Mouse (Mus musculus) granulocyte monocyte progenitor cell, adult 5-6 weeks (primary cell): ENCODE data around the gene Cit. TPM values are rescaled to one million over a fixed set of nuclear protein-coding genes. Genes with fewer than 3 reads are reported as not detected.

ENCODE experiments used
- ATAC-seq: replicated peaks from 2 replicates; pipeline ENCODE4 v1.8.0; 2016; ENCODE audit warnings: mild to moderate bottlenecking, moderate TSS enrichment, inconsistent platforms; ENCODE audit not compliant: poor library complexity, severe bottlenecking
- total RNA-seq, 2 experiments: library from RNA; stranded (forward) in 1 of 2; stranded (reverse) in 1 of 2; fragments of 200-712, 200-1000 nt in 1 of 2; fragments of >200 nt in 1 of 2; fragmentation: Nextera tagmentation in 1 of 2; gene quantifications; 2 replicates each; pipeline ENCODE4 v1.2.3; 2014 to 2017

Cit gene
- total RNA-seq, 2 experiments from 2014 or later, result 26.5 to 36.3 TPM

GRCm38 (mm10) chr5:115955131-115955530, 110.1 kb downstream of the Cit start:
- no peak for ATAC-seq

- no peak for ATAC-seq
Observed at GRCm38 (mm10) chr5:115956048-115956447, 111.0 kb downstream of the Cit start.

- no peak for ATAC-seq
Observed at GRCm38 (mm10) chr5:115957177-115957576, 112.1 kb downstream of the Cit start.

- no peak for ATAC-seq
Observed at GRCm38 (mm10) chr5:115958344-115958743, 113.3 kb downstream of the Cit start.

- ATAC-seq, result no peak
Observed at GRCm38 (mm10) chr5:115958814-115959213, 113.7 kb downstream of the Cit start.

- ATAC-seq, result no peak
Observed at GRCm38 (mm10) chr5:115961809-115962208, 116.7 kb downstream of the Cit start.

- no peak for ATAC-seq
Observed at GRCm38 (mm10) chr5:115971236-115971635, 126.2 kb downstream of the Cit start.

- no peak for ATAC-seq
Observed at GRCm38 (mm10) chr5:115975672-115976071, 130.6 kb downstream of the Cit start.

- ATAC-seq, result no peak
Observed at GRCm38 (mm10) chr5:115976446-115976845, 131.4 kb downstream of the Cit start.

- ATAC-seq, result peak; percentile 31; the same call in 1 of the 2 replicates
Observed at GRCm38 (mm10) chr5:115977266-115977665, 132.2 kb downstream of the Cit start.

GRCm38 (mm10) chr5:115977757-115978156, 132.7 kb downstream of the Cit start:
- peak; percentile 84 for ATAC-seq

GRCm38 (mm10) chr5:115978255-115978654, 133.2 kb downstream of the Cit start:
- no peak for ATAC-seq

GRCm38 (mm10) chr5:115979134-115979696, 134.1 kb downstream of the Cit start:
- ATAC-seq, result no peak

GRCm38 (mm10) chr5:115980537-115980936, 135.5 kb downstream of the Cit start:
- no peak for ATAC-seq

- ATAC-seq, result no peak
Observed at GRCm38 (mm10) chr5:115982671-115983373, 137.7 kb downstream of the Cit start.

GRCm38 (mm10) chr5:115984392-115984791, 139.3 kb downstream of the Cit start:
- ATAC-seq, result no peak

GRCm38 (mm10) chr5:115985101-115985500, 140.0 kb downstream of the Cit start:
- no peak for ATAC-seq

GRCm38 (mm10) chr5:115987284-115987683, 142.2 kb downstream of the Cit start:
- no peak for ATAC-seq

GRCm38 (mm10) chr5:115991717-115992116, 146.6 kb downstream of the Cit start:
- no peak for ATAC-seq

- no peak for ATAC-seq
Observed at GRCm38 (mm10) chr5:115994101-115994500, 149.0 kb downstream of the Cit start.

GRCm38 (mm10) chr5:115997376-115997775, 152.3 kb downstream of the Cit start:
- ATAC-seq, result no peak

GRCm38 (mm10) chr5:116003154-116003553, 158.1 kb downstream of the Cit start:
- ATAC-seq, result peak; percentile 64
